Mouse (Mus musculus): ENCODE data around the gene Ndufs6. TPM values are rescaled to one million over a fixed set of nuclear protein-coding genes. Genes with fewer than 3 reads are reported as not detected.

Gene Ndufs6
- total RNA-seq, 2 experiments from 2014 or later = 409 to 487 TPM

DNA sequence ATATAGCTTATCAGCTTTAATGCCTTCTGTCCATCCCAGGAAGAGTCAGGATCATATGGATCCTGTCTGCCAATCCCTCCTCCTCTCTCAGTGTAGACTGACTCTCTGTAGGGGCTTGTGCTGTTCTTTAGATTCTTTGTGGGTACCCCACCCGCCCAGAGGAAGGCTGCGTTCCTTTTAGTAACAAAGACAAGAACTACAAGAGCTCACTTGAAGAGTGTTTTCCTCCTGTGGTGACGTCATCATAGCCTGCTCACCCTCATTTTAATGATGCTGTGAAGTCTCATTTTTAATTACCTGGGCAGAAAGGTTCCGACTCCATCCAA is 22.3 kb downstream of the Ndufs6 start:
- no peak for DNase-seq

DNA sequence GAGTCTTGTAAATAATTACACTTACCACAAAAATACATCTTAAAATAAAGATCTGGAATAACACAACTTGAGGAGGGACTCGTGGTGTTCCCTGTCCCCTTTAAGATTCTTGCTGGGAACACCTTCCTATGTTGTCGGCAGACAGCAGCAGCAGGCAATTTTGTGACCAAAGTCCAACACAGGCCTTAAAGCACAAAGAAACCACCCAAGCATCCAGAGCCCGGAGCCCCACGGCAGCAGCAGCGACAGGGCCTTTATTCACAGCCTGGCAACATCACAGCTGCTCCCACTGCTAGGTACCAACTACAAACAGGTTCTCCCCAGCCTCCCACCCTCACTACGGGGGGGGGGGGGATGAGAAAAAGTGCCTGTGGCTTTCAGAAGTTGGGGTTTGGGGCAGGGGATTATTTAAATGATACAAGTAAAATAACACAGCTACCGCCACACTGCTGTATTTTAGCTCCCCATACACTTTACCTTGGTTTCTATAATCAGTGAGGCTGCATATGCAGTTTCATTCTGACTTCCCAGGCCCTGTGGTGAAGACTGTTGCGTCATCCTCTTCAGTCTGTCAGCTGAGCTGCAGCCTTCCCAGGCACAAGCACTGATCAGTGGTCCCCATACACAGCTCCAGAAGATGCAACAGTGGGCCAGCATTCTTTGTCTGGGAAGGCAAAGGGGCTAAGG is 22.8 kb downstream of the Ndufs6 start:
- DNase-seq = no peak

DNA sequence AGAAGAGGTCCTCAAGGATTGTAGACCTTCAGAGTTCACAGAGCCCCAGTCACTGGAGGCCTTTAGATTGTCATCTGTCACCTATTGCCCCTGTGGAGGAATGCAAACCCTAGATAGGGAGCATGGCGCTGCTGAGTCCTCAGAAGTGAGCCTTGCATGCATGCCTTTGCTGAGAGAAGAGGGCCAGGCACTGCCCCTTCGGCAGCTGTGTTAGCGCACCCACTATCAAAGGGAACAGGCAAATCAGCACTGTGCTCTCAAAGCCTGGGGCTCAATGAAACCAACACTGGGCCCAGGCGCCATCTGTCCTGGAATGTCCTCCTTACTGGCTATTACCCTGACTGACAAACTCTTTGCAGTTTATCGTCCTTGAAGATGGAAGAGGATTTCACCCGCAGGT is 23.6 kb downstream of the Ndufs6 start:
- DNase-seq = no peak

DNA sequence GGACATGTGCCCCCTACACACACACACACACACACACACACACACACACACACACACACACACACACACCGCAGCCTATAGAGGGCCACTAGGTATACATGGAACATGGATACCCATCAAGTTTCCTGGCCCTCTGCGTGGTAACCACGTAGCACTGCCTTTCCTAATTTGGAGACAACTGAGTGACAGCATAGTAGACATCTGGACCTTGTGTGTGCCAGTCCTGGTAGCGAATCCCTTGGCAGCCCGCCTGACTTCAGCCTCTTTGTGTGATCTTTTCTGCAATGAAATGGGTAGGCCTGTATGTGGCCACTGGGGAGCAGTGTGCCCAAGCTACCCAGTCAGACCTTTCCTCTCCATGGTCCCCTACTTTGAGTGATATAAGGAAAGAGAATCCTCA is 29.0 kb downstream of the Ndufs6 start:
- no peak for DNase-seq

DNA sequence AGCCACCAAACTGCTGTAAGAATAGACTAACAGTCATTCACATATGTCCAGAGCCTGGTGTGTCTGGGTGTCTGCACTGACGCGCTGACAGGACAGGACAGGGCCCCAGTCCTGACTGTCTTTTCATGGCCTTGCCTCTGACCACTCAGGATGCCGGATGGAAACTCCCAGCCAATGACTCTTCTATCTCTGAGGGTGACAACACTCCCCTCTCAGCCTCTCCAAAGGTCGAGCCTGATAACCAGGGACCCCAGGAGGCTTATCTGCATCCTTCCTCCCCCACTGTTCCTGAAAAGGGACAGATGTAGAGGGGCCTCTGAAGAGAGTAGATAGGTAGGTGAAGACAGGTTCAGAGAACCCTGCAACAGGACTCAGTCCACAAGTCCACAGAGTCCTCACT is 29.6 kb downstream of the Ndufs6 start:
- DNase-seq = no peak

DNA sequence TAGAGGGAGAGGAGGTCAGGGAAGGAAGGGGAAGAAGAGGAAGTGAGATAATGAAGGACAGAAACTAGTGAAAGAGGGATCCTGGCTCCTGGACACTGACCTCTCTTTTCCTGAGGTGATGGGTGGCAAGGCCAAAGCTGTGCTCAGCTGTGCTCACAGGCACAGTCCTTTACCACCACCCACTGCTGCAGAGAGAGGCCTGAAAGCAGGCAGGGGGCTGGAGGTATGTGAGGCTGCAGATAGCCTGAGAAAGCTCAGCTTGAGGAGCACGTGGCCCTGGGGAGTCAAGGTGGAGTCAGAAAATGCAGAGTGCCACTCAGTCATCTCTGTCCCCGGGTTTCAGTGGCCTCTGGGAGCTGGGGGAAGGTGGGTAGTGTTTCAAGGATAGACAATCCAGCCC is 37.2 kb downstream of the Ndufs6 start:
- no peak for DNase-seq

DNA sequence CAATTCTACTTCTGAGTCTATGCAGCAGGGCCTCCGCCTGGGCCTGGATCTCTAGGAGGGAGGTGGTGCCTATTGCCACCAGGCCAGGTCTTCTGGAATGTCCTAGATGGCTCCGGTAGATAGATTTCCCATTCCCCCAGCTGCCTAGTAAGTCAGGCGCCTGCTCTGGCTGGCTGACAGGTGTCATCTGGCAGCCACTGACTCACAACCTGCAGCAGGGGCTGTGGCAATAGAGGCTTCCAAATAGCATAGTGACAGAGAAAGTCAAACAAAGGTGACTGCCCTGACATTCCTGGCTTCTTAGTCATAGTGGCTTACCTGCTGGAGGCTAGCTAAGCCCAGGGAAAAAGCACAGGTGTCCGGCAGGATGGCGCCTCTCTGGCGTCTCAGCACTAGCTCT is 38.1 kb downstream of the Ndufs6 start:
- no peak for DNase-seq

DNA sequence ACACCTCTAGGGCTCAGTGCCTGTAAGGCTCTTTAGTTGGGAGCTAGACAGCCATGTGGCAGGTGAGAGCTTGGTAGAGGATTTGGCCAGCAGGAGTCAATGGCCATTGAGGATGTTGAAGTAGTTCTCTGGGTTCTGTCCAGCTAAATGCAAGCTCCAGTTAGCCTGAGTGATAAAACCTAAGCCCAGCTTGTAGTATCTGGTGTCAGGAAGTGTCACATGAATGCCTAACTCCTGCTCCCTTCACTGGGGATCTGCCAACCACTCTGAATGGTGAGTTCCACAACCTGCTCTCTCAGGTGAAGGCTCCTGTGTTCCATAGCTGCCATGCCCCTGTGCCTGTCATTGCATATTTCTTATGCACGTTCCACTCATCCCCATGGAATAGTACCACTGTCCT is 44.8 kb downstream of the Ndufs6 start:
- no peak for DNase-seq

DNA sequence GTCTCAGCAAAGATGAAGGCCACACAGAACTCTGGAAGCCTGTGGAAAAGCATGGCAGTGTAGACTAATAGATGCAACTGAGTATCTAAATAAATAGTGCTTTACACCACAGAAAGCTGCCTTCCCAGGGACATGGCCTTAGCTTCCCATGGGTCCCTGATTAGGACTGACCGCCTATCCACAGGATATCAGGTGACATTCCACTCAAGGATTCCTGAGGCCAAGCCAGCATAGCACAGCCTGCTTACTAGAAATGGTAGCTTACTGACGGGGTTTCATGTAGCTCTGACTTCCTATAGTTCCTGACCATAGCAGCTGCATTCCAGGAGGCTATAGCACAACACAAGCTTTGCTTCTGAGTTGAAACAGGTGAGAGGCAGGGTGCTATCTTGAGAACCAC is 45.9 kb downstream of the Ndufs6 start:
- no peak for DNase-seq

- DNase-seq = no peak
Measured at GRCm38 (mm10) chr13:73279196-73279595, 49.1 kb downstream of the Ndufs6 start.

DNA sequence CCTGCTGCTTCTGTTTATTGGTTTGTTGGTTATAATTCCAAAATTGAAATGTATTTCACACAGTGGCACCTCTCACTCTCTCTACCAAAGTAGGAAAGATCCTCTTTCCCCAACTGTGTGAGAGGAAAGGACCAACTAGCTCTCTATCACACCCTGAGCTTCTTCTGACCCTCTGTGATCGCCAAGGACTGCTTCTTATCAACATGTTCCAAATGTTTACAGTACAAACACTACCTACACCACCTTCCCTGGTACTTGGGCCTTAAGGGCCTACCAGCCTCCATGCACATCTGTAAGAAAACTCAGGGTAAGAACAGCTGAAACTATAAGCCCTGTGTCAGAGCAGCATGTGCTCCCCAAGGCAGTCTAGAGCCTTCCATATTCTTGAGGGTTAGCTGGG is 50.5 kb downstream of the Ndufs6 start:
- DNase-seq = no peak

GRCm38 (mm10) chr13:73277361-73277760 is 51.0 kb downstream of the Ndufs6 start:
- no peak for DNase-seq

GRCm38 (mm10) chr13:73273536-73273935 is 54.8 kb downstream of the Ndufs6 start:
- no peak for DNase-seq

DNA sequence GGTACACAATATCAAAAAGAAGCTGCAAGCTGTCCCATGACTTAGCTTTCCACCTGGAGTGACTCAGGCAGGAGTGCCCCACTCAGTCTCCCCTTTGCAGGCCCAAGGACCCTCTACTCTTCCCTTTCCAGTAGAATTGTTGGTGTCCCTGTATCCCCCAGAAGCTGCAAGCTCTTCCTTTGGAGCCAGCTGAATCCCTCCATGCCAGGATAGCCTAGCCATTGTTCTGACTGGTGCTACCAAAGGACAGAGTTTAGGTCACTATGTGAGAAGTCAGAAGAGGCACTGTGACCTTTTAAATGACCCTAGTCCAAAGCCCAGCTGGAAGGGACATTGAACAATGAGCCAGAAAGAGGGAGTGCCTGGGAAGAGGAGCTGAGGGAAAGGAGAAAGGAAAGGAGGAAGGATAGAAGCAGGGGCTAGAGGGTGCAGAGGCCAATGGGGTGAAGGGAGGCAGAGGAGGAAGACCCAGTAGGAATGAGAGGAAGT is 55.5 kb downstream of the Ndufs6 start:
- DNase-seq = no peak

DNA sequence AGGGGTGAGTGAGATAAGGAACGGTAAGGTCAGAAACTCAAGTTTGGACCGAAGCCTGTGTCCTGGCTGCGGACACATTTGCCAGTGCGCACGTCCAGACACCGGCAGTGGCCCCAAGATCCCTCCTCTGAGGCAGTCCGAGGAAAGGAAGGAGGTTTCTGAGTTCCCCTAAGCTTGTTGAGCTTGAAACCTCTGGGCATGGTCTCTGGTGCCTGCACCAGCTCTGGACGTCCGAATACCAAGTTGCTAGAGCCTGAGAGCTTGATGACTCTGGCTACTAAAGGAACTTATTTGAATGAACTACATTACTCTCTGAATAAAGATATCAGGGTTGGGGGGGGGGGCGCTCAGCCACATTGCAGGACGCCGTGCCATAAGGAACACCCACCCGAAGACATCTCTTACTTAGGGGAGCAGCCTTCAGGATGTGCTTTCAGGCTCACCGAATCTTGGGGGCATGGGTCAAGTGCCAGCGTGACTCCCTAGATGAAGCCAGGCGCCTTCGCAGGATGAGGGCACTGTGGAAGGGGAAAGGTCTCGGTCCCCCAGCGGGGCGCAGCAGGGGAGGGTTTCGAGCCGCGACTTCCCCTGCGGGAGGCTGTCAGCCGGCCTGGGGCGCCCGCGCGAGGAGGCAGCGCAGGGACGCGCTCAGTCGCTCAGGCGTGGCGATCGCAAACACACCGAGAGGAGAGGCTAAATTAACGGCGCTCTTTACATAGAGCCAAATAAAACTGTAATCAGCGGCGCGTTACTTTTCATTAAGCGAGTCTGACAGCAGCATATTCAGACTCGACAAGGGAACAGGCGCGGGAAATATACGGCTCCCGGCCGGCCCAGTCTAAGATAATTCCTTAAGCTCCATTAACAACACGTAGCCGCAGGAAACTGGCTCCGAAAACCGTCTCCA is 56.8 kb downstream of the Ndufs6 start:
- DNase-seq = no peak

- DNase-seq = no peak
Measured at GRCm38 (mm10) chr13:73270451-73271081, 57.8 kb downstream of the Ndufs6 start.

DNA sequence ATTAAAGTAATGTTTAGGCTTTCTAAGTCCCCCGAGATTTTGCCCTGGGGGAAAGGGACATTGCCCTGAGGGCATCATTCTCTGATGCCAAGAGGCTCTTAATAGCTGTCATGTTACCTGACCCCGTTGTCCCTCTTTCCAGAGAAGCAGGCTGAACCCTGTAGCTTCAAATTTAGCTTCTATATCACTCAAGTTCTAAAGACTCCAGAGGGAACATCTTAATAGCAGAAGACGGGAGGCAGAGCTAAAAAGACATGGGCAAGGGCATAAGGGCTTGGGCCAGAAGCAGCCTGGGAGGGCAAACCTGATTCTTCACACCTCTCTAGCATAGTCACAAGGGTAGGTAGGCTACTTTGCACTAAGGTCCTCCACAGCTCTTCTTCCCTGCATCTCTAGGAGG is 58.5 kb downstream of the Ndufs6 start:
- DNase-seq = no peak

Other genes starting within 250 kb of the Ndufs6 start
- not detected for gene Irx4, start 68.1 kb downstream of the Ndufs6 start, total RNA-seq (2021)
- gene Mrpl36, start within 50 bp of the Ndufs6 start, total RNA-seq (2021) = 10 to 100 TPM; 61.6 to 71.0 TPM
- 10 to 100 TPM; 17.0 to 20.4 TPM for gene Lpcat1, start 138.7 kb upstream of the Ndufs6 start, total RNA-seq (2021)
- not detected for gene Slc6a3, start 208.2 kb upstream of the Ndufs6 start, total RNA-seq (2021)